Mouse (Mus musculus) stomach, embryonic 15.5 days (tissue): ENCODE results near the gene Armc5. TPM values are rescaled to one million over a fixed set of nuclear protein-coding genes. Genes with fewer than 3 reads are reported as not detected.

Source experiments
- ATAC-seq: fragments of 200-750 bp; cut with Nextera tagmentation; 2 replicates; pipeline ENCODE4 v1.8.0; 2017; ENCODE audit warnings: low read depth, moderate number of reproducible peaks, moderate TSS enrichment; ENCODE audit not compliant: insufficient read depth, low FRiP score
- H3K27ac ChIP-seq: fragments of 300-500 bp; sonication (generic); 2 replicates; pipeline ENCODE4 v1.5.1; 2015; ENCODE audit warnings: mild to moderate bottlenecking, inconsistent platforms
- H3K27me3 ChIP-seq: fragments of 300-500 bp; sonication (generic); replicated peaks from 2 replicates; pipeline ENCODE4 v1.6.1; 2015; ENCODE audit warnings: inconsistent platforms
- H3K36me3 ChIP-seq: fragments of 300-500 bp; sonication (generic); 2 replicates; pipeline ENCODE4 v1.6.1; 2015; ENCODE audit warnings: inconsistent platforms
- H3K4me1 ChIP-seq: fragments of 300-500 bp; sonication (generic); 2 replicates; pipeline ENCODE4 v1.6.1; 2015; ENCODE audit warnings: inconsistent platforms
- H3K4me2 ChIP-seq: fragments of 300-500 bp; sonication (generic); 2 replicates; pipeline ENCODE4 v1.6.1; 2015; ENCODE audit warnings: mild to moderate bottlenecking, inconsistent platforms
- H3K4me3 ChIP-seq: fragments of 300-500 bp; sonication (generic); replicated peaks from 2 replicates; pipeline ENCODE4 v1.5.1; 2015; ENCODE audit warnings: inconsistent platforms
- H3K9ac ChIP-seq: fragments of 300-500 bp; sonication (generic); 2 replicates; pipeline ENCODE4 v1.6.1; 2015; ENCODE audit warnings: inconsistent platforms
- H3K9me3 ChIP-seq: fragments of 300-500 bp; sonication (generic); 2 replicates; pipeline ENCODE4 v1.6.1; 2016; ENCODE audit warnings: inconsistent platforms
- WGBS: fragments of 180-500 bp; shearing (Covaris S2); methylation state at CpG from one replicate; pipeline ENCODE4 v1.1.7; 2015; 5-methylcytosine and 5-hydroxymethylcytosine counted together
- microRNA-seq: library from miRNA; unstranded; fragments of <30 nt; microRNA quantifications from one replicate; pipeline ENCODE4, GENCODE M21; 2016
- polyA plus RNA-seq: library from polyadenylated mRNA; unstranded; fragments of >200 nt; fragmentation: Nextera tagmentation; extraction: Ambion mirVana; gene quantifications from 2 replicates; pipeline ENCODE4 v1.2.1, GENCODE M21; 2015

Armc5 gene
- polyA plus RNA-seq, 1 experiment from 2014 or later = 18.2 TPM

GRCm38 (mm10) chr7:128270431-128270850, 33.3 kb downstream of the Armc5 start:
- Histone ChIP-seq H3K9ac (no peak overlapping the region), H3K36me3 (peaks cover 18% of the 10 kb centered on the region), H3K9me3 (no peaks in the 10 kb centered on the region), H3K4me3 (no peak overlapping the region), H3K4me1 (peaks cover 9% of the 10 kb centered on the region; the same call in 1 of the 2 replicates), H3K27me3 (no peaks in the 10 kb centered on the region), H3K4me2 (no peak overlapping the region), H3K27ac (no peak overlapping the region)
- ATAC-seq = peak; percentile 93
- 41% methylated on average over 13 of the region's 13 CpGs for WGBS

DNA sequence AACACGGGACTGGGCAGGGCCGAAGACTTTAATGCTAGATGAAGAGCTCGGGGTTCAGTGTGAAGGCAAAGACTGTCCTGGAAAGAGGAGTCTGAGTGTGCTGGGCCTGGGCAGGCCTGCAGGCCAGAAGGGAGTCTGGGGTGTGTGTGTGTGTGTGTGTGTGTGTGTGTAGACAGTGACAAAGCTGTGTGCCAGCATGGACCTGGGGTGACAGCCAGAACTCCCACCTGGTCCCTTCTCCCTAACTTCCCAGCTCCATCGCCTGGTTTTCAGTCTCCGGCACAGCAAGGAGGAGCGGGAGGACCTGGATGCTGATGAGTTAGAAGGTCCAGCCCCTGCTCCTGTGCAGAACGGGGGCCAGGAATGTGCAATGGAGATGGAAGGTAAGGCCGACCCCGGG, 34.4 kb downstream of the Armc5 start:
- Histone ChIP-seq H3K36me3 (peaks cover 29% of the 10 kb centered on the region), H3K9me3 (no peaks in the 10 kb centered on the region), H3K27me3 (no peaks in the 10 kb centered on the region), H3K4me2 (no peak overlapping the region), H3K4me3 (no peak overlapping the region), H3K9ac (no peak overlapping the region), H3K27ac (no peak overlapping the region), H3K4me1 (peaks cover 9% of the 10 kb centered on the region; the same call in 1 of the 2 replicates)
- ATAC-seq = no peak
- 93% methylated on average over 9 of the region's 9 CpGs for WGBS

GRCm38 (mm10) chr7:128276051-128276450, 38.9 kb downstream of the Armc5 start:
- no peak overlapping the region for H3K4me2 ChIP-seq
- no peak overlapping the region for H3K27ac ChIP-seq
- ATAC-seq = no peak
- H3K4me3 ChIP-seq = no peak overlapping the region
- no peak overlapping the region for H3K9ac ChIP-seq
- no peaks in the 10 kb centered on the region for H3K9me3 ChIP-seq
- no peaks in the 10 kb centered on the region for H3K4me1 ChIP-seq
- H3K27me3 ChIP-seq = no peaks in the 10 kb centered on the region
- WGBS = 97% methylated on average over 6 of the region's 6 CpGs
- peaks cover 42% of the 10 kb centered on the region for H3K36me3 ChIP-seq

DNA sequence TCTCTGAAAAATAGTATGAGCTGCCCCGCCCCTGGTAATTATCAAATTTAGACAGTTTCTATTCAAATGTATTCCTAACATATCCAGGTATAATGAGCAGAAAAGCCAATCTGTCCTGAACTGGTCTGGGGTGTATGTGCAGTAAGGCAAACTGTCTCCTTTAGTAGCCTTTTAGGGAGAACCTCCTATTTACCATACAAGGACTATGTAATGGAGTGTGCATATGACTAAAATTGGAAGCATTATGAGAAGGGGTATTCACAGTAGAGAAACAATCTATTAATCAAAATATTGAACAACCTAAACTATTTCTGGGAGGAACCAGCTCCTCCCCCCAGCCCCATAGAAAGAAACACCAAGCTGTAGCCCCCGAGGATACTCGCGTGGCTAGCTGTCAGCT, 42.6 kb downstream of the Armc5 start:
- Histone ChIP-seq H3K4me2 (no peak overlapping the region), H3K36me3 (peaks cover 34% of the 10 kb centered on the region), H3K9ac (no peak overlapping the region), H3K4me1 (no peaks in the 10 kb centered on the region), H3K4me3 (no peak overlapping the region), H3K27me3 (no peaks in the 10 kb centered on the region), H3K27ac (peak overlapping the region; percentile 40; the same call in 1 of the 2 replicates), H3K9me3 (no peaks in the 10 kb centered on the region)
- 86% methylated on average over 4 of the region's 4 CpGs for WGBS
- no peak for ATAC-seq

DNA sequence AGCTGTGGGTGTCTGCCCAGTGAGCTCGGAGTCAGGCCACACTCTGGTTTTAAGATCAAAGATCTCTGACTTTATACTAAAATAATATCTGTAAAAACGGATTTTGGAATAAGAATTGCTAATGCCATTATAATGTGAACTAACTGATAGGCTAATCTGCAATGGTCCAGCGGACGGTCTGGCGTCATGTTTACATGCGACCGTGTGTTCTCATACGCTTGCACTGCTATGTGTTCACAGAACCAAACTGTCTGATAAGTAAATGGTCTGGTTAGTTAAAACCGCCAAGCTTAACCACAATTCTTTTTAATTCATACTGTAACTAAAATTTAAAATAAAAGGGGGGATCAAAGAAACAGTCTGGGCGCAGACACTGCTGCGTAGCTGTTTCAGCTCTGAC, 44.6 kb downstream of the Armc5 start:
- Histone ChIP-seq H3K9me3 (no peaks in the 10 kb centered on the region), H3K4me1 (no peaks in the 10 kb centered on the region), H3K4me3 (no peak overlapping the region), H3K36me3 (peaks cover 15% of the 10 kb centered on the region; the same call in 1 of the 2 replicates), H3K4me2 (no peak overlapping the region), H3K9ac (no peak overlapping the region), H3K27ac (no peak overlapping the region), H3K27me3 (no peaks in the 10 kb centered on the region)
- no peak for ATAC-seq
- WGBS = 85% methylated on average over 11 of the region's 11 CpGs

- WGBS = 34% methylated on average over 7 of the region's 7 CpGs
Observed at GRCm38 (mm10) chr7:128282532-128283244, 45.5 kb downstream of the Armc5 start.

GRCm38 (mm10) chr7:128284047-128284446, 46.9 kb downstream of the Armc5 start:
- no peaks in the 10 kb centered on the region for H3K27me3 ChIP-seq
- no peaks in the 10 kb centered on the region for H3K9me3 ChIP-seq
- 57% methylated on average over 5 of the region's 5 CpGs for WGBS
- peaks cover 27% of the 10 kb centered on the region for H3K36me3 ChIP-seq
- no peak overlapping the region for H3K9ac ChIP-seq
- H3K4me3 ChIP-seq = no peak overlapping the region
- peaks cover 7% of the 10 kb centered on the region; the same call in 1 of the 2 replicates for H3K4me1 ChIP-seq
- H3K27ac ChIP-seq = no peak overlapping the region
- no peak overlapping the region for H3K4me2 ChIP-seq
- ATAC-seq = no peak

More at GRCm38 (mm10) chr7:128282532-128283244, 45.5 kb downstream of the Armc5 start:
- ATAC-seq = no peak
- no peaks in the 10 kb centered on the region for H3K9me3 ChIP-seq
- no peak overlapping the region for H3K4me3 ChIP-seq
- no peak overlapping the region for H3K4me2 ChIP-seq
- H3K9ac ChIP-seq = no peak overlapping the region
- no peaks in the 10 kb centered on the region for H3K27me3 ChIP-seq
- H3K36me3 ChIP-seq = peaks cover 23% of the 10 kb centered on the region
- no peaks in the 10 kb centered on the region for H3K4me1 ChIP-seq
- peak overlapping the region; percentile 35; the same call in 1 of the 2 replicates for H3K27ac ChIP-seq

DNA sequence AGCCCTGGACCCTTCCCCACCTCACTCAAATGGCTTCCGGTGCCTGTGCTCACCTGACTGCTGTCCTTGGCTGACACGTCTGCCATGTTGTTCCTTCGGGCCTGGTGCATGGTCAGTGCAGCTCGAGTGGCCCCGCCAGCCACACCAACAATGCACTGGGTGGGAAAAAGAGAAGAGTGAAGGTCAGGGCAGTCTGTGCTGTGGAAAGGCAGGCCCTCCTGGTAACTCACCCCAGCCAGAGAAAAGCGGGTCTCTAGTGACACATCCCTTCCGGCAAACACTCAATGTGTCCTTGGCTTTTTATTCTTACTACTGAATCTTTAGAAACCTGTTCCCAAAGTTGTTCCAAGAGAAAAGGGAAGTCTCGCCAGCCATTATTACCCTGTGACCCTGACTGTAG, 47.9 kb downstream of the Armc5 start:
- Histone ChIP-seq H3K9ac (no peak overlapping the region), H3K9me3 (no peaks in the 10 kb centered on the region), H3K27ac (no peak overlapping the region), H3K4me3 (no peak overlapping the region), H3K36me3 (peaks cover 20% of the 10 kb centered on the region), H3K4me1 (peaks cover 7% of the 10 kb centered on the region; the same call in 1 of the 2 replicates), H3K27me3 (no peaks in the 10 kb centered on the region), H3K4me2 (no peak overlapping the region)
- WGBS = 89% methylated on average over 8 of the region's 8 CpGs
- no peak for ATAC-seq

DNA sequence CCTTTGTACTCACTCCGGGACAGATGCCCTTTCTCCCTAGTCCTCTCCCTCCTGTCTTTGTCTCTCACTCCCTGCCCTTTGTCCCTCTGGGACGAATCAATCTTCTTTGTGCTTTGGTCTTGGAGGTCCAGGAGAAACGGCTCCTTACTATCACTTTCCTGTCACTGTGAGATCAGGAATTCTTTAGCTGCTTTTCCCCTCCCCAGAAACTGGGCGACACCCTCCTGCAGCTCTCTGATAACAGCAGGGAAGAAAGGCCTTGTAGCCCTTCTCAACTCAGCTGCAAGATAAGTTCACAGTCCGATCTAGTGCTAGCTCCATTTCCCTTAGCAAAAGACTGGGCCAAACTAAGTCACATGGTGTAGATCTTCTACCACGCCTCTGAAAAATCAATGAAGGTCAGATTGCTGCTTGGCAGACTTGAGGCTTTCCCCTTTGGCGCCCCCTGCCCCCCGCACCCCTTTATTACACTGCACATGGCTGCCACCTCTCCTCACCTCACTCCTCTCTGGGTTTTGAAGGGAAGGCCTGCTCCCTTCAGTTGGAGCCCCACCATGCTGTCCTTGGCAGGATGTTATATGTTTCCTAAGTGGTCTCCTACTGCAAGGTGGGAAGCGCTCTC, 51.9 kb downstream of the Armc5 start:
- Histone ChIP-seq H3K27me3 (no peaks in the 10 kb centered on the region), H3K4me3 (no peak overlapping the region), H3K36me3 (peaks cover 18% of the 10 kb centered on the region; the same call in 1 of the 2 replicates), H3K4me2 (0 out of 2 replicates have a peak overlapping the region, but pooled peaks have one; percentile 8), H3K27ac (peak overlapping the region; percentile 69), H3K9me3 (no peaks in the 10 kb centered on the region), H3K9ac (no peak overlapping the region), H3K4me1 (peaks cover 7% of the 10 kb centered on the region; the same call in 1 of the 2 replicates)
- peak; percentile 95 for ATAC-seq
- WGBS = 22% methylated on average over 9 of the region's 9 CpGs

Small RNAs within 50 kb of the gene (microRNA-seq; reads per million reads assigned to microRNA genes)
- 0.58 reads per million for gene Mir3103

Other genes starting within 250 kb of the Armc5 start
- gene Pycard, start 243.5 kb upstream of the Armc5 start, polyA plus RNA-seq = 177 and 185 TPM in 2 replicates
- gene Trim72, start 233.4 kb upstream of the Armc5 start, polyA plus RNA-seq = 0.09 and 0.41 TPM in 2 replicates
- gene Itgam, start 174.7 kb upstream of the Armc5 start, polyA plus RNA-seq = 3.5 and 3.6 TPM in 2 replicates
- gene Gm49368, start 174.7 kb upstream of the Armc5 start, polyA plus RNA-seq = not detected in 2 replicates
- gene Itgax, start 107.8 kb upstream of the Armc5 start, polyA plus RNA-seq = 0.22 and 0.40 TPM in 2 replicates
- gene Itgad, start 83.0 kb upstream of the Armc5 start, polyA plus RNA-seq = not detected in 2 replicates
- 1.0 and 2.4 TPM in 2 replicates for gene Cox6a2, start 31.0 kb upstream of the Armc5 start, polyA plus RNA-seq
- 6.1 and 7.1 TPM in 2 replicates for gene 9130023H24Rik, start 689 bp downstream of the Armc5 start, polyA plus RNA-seq
- gene Tgfb1i1, start 9.5 kb downstream of the Armc5 start, polyA plus RNA-seq = 184 and 204 TPM in 2 replicates
- gene Slc5a2, start 28.3 kb downstream of the Armc5 start, polyA plus RNA-seq = 0.57 and 1.1 TPM in 2 replicates
- 34.7 and 40.3 TPM in 2 replicates for gene BC017158, start 60.8 kb downstream of the Armc5 start, polyA plus RNA-seq
- gene Rgs10, start 181.4 kb downstream of the Armc5 start, polyA plus RNA-seq = 25.7 and 27.9 TPM in 2 replicates
- 26.8 and 28.5 TPM in 2 replicates for gene Tial1, start 224.4 kb downstream of the Armc5 start, polyA plus RNA-seq